Mouse (Mus musculus): Measurements from ENCODE around the gene Map3k4.

GRCm38 (mm10) chr17:12201086-12201485, 117.5 kb downstream of the Map3k4 start:
- TF ChIP-seq CTCF (IDR thresholded peaks at IDR 0.05; ENCODE audit: low read depth, low read length) (no peak), POLR2A (IDR thresholded peaks at IDR 0.05; ENCODE audit: extremely low read depth, insufficient read depth, low read length) (no peak)

Data from liver, adult 2 months (tissue).